Mouse (Mus musculus): ENCODE data around the gene Pet100. TPM values are rescaled to one million over a fixed set of nuclear protein-coding genes. Genes with fewer than 3 reads are reported as not detected.
A peak's percentile ranks its signal among the peaks of the same experiment; 100 is the strongest.

Gene Pet100
- polyA plus RNA-seq, 1 experiment from 2014 or later, result 83.6 TPM

DNA sequence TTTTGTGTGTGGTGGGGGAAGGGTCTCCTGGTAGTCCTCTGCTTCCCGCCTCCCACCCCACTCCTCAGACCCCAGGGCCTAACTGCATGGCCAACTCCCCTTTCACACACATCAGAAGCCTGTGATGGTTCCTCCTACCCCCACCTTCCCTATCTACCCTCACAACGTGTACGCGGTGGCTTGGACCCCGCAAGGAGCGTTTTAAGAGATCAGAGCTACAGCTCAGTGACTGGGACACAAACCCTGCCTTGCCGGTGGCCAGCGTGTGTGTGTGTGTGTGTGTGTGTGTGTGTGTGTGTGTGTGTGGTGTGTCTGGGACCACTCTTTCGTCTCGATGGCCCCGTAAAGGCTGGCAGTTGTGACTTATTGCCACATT lies 33.1 kb upstream of the Pet100 start:
- H3K9ac ChIP-seq (replicated peaks; ENCODE audit: low read depth, low read length), result peak overlapping the region; percentile 90
- no peaks in the 10 kb centered on the region for H3K36me3 ChIP-seq (ENCODE audit: control insufficient read depth, insufficient read depth)
- peak overlapping the region; percentile 79 for H3K27ac ChIP-seq (ENCODE audit: low read length)
- ATAC-seq, result peak; percentile 70
- H3K4me1 ChIP-seq (replicated peaks; ENCODE audit: control insufficient read depth, insufficient read depth, low read length), result peaks cover 7% of the 10 kb centered on the region
- no peaks in the 10 kb centered on the region for H3K27me3 ChIP-seq (replicated peaks; ENCODE audit: control insufficient read depth, insufficient read depth, low read length)
- H3K9me3 ChIP-seq (ENCODE audit: control insufficient read depth, low read length), result no peaks in the 10 kb centered on the region
- under 1% methylated on average over 11 of the region's 11 CpGs for WGBS
- peak overlapping the region; percentile 94 for H3K4me3 ChIP-seq (replicated peaks; ENCODE audit: low read length)
- H3K4me2 ChIP-seq (ENCODE audit: low read length), result peak overlapping the region; percentile 78

DNA sequence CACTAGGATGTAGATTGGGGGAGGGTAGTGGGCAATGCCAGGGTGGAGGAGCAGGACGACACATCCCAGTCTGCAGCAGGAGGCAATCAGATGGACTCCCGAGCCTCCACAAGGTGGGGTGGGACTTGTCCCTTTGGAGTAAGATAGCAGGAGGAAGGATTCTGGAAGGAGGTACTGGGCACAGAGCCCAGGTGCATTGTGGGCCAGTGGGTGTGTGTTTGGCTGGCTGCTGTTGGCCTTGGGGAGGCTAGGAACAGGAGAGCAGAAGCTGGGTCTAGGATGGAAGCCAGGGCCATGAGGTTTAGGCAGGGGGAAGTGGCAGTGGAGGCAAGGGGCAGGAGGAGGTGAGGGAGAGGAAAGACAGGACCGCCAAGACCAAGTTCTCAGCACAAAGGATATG lies 27.9 kb upstream of the Pet100 start:
- Histone ChIP-seq H3K4me2 (ENCODE audit: low read length) (no peak overlapping the region), H3K27me3 (replicated peaks; ENCODE audit: control insufficient read depth, insufficient read depth, low read length) (no peaks in the 10 kb centered on the region), H3K36me3 (ENCODE audit: control insufficient read depth, insufficient read depth) (no peaks in the 10 kb centered on the region), H3K4me3 (replicated peaks; ENCODE audit: low read length) (no peak overlapping the region), H3K9ac (replicated peaks; ENCODE audit: low read depth, low read length) (no peak overlapping the region), H3K4me1 (replicated peaks; ENCODE audit: control insufficient read depth, insufficient read depth, low read length) (peaks cover 7% of the 10 kb centered on the region), H3K9me3 (ENCODE audit: control insufficient read depth, low read length) (no peaks in the 10 kb centered on the region), H3K27ac (ENCODE audit: low read length) (no peak overlapping the region)
- no peak for ATAC-seq
- 52% methylated on average over 3 of the region's 3 CpGs for WGBS

DNA sequence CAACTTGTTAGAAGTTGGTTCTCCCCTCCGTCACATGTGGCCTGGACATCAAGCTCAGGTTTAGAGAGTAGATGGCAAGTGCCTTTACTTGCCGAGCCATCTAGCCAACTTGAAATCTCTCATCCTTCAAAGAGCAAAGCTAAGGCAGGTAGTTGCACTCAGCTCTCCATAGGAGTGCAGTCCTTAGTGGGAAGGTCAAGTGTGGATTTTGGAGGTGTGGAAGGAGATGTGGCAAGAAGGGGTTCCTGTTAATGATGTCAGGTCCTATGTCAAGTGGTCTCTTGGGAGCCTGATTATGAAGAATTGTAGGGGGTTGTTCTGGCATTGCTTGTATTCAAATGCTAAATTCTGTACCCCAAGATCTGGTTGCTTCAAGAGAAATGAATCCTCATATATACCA lies 26.9 kb upstream of the Pet100 start:
- ATAC-seq, result no peak
- no peaks in the 10 kb centered on the region for H3K9me3 ChIP-seq (ENCODE audit: control insufficient read depth, low read length)
- H3K9ac ChIP-seq (replicated peaks; ENCODE audit: low read depth, low read length), result no peak overlapping the region
- H3K4me1 ChIP-seq (replicated peaks; ENCODE audit: control insufficient read depth, insufficient read depth, low read length), result peaks cover 7% of the 10 kb centered on the region; the same call in 1 of the 2 replicates
- WGBS, result 87% methylated on average over 2 of the region's 2 CpGs
- H3K4me3 ChIP-seq (replicated peaks; ENCODE audit: low read length), result no peak overlapping the region
- H3K4me2 ChIP-seq (ENCODE audit: low read length), result no peak overlapping the region
- no peak overlapping the region for H3K27ac ChIP-seq (ENCODE audit: low read length)
- no peaks in the 10 kb centered on the region for H3K27me3 ChIP-seq (replicated peaks; ENCODE audit: control insufficient read depth, insufficient read depth, low read length)
- peaks cover 2% of the 10 kb centered on the region for H3K36me3 ChIP-seq (ENCODE audit: control insufficient read depth, insufficient read depth)

DNA sequence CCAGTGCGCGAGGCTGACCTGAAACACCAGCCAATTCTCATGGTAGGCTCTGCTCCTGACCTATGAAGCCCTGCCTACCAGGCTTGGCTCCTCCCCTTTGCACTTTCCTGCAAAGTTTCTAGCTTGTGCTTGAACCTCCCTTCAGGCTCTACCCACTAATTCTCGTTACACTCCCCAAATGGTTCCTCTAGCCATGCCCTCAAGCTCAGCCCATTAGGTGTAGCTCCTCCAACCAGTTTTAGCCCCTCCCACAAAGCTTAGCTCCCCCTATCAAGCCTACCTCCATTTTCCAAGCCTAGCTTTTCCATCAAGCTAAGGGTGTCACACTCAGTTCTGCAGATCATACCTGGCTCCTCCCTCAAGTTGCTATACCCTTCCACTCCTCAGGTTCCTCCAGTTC lies 23.3 kb upstream of the Pet100 start:
- Histone ChIP-seq H3K27ac (ENCODE audit: low read length) (no peak overlapping the region), H3K4me3 (replicated peaks; ENCODE audit: low read length) (no peak overlapping the region), H3K4me1 (replicated peaks; ENCODE audit: control insufficient read depth, insufficient read depth, low read length) (peaks cover 4% of the 10 kb centered on the region; the same call in 1 of the 2 replicates), H3K9me3 (ENCODE audit: control insufficient read depth, low read length) (no peaks in the 10 kb centered on the region), H3K27me3 (replicated peaks; ENCODE audit: control insufficient read depth, insufficient read depth, low read length) (no peaks in the 10 kb centered on the region), H3K9ac (replicated peaks; ENCODE audit: low read depth, low read length) (no peak overlapping the region), H3K4me2 (ENCODE audit: low read length) (no peak overlapping the region), H3K36me3 (ENCODE audit: control insufficient read depth, insufficient read depth) (peaks cover 19% of the 10 kb centered on the region)
- WGBS, result 76% methylated on average over 3 of the region's 3 CpGs
- ATAC-seq, result 0 out of 2 replicates have a peak, but pooled peaks have one; percentile 2

DNA sequence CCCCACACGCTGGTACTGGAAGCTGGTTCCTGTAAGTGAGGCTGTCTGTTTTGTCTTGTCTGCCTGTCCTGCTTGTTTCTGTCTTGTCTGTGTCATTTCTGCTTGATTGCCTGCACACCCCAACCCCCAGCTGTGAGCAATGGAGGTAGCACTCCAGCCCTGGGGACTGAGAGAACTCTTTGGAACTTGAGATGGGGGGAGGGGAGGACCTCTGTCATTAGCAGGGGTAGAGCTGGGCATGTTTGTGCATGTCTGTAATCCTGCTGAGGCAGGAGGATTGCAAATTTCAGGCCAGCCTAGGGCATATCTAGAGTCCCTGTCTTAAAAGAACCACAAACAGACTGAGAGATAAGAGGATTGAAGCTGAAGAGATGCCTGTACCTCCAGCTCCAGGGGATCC lies 22.1 kb upstream of the Pet100 start:
- H3K4me1 ChIP-seq (replicated peaks; ENCODE audit: control insufficient read depth, insufficient read depth, low read length), result no peaks in the 10 kb centered on the region
- H3K9ac ChIP-seq (replicated peaks; ENCODE audit: low read depth, low read length), result no peak overlapping the region
- no peaks in the 10 kb centered on the region for H3K27me3 ChIP-seq (replicated peaks; ENCODE audit: control insufficient read depth, insufficient read depth, low read length)
- H3K9me3 ChIP-seq (ENCODE audit: control insufficient read depth, low read length), result no peaks in the 10 kb centered on the region
- H3K27ac ChIP-seq (ENCODE audit: low read length), result no peak overlapping the region
- H3K4me3 ChIP-seq (replicated peaks; ENCODE audit: low read length), result no peak overlapping the region
- 89% methylated on average over 1 of the region's 1 CpGs for WGBS
- ATAC-seq, result no peak
- H3K36me3 ChIP-seq (ENCODE audit: control insufficient read depth, insufficient read depth), result peaks cover 30% of the 10 kb centered on the region
- H3K4me2 ChIP-seq (ENCODE audit: low read length), result no peak overlapping the region

DNA sequence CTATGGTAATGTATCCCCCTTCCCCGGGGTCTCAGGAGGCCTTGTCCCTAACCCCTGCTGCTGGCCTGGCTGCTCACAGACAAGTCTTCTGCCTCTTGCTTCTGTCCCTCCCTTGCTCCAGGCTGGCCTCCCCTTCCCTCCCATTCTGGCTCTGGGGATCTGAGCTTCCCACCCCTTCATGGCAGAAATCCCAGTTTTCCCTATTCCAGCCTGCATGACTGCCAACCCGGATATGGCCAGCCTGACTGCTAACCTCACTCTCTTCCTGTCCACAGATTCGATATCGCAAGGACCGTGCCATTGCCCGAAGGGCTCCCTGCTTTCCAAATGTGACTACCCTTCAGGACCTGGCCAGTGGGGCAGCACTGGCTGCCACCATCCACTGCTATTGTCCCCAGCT lies 20.9 kb upstream of the Pet100 start:
- H3K9ac ChIP-seq (replicated peaks; ENCODE audit: low read depth, low read length), result no peak overlapping the region
- H3K4me1 ChIP-seq (replicated peaks; ENCODE audit: control insufficient read depth, insufficient read depth, low read length), result no peaks in the 10 kb centered on the region
- H3K27me3 ChIP-seq (replicated peaks; ENCODE audit: control insufficient read depth, insufficient read depth, low read length), result no peaks in the 10 kb centered on the region
- H3K36me3 ChIP-seq (ENCODE audit: control insufficient read depth, insufficient read depth), result peaks cover 37% of the 10 kb centered on the region
- no peak overlapping the region for H3K27ac ChIP-seq (ENCODE audit: low read length)
- no peak overlapping the region for H3K4me2 ChIP-seq (ENCODE audit: low read length)
- no peaks in the 10 kb centered on the region for H3K9me3 ChIP-seq (ENCODE audit: control insufficient read depth, low read length)
- no peak overlapping the region for H3K4me3 ChIP-seq (replicated peaks; ENCODE audit: low read length)
- WGBS, result 87% methylated on average over 6 of the region's 6 CpGs
- no peak for ATAC-seq

DNA sequence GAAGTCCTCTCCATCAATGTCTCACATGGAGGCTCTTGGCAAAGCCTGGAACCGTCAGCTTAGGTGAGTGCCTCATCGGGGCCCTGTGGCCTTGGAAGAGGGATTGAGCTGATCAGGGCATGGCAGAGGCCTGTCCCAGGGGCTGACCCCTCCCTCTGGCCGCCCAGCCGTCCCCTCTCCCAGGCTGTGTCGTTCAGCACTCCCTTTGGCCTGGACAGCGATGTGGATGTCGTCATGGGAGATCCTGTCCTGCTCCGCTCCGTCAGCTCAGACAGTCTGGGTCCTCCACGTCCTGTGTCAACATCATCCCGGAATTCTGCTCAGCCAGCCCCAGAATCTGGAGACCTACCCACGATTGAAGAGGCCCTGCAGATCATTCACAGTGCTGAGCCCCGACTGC lies 17.9 kb upstream of the Pet100 start:
- 88% methylated on average over 12 of the region's 13 CpGs for WGBS
- Histone ChIP-seq H3K4me2 (ENCODE audit: low read length) (no peak overlapping the region), H3K4me1 (replicated peaks; ENCODE audit: control insufficient read depth, insufficient read depth, low read length) (no peaks in the 10 kb centered on the region), H3K36me3 (ENCODE audit: control insufficient read depth, insufficient read depth) (peaks cover 45% of the 10 kb centered on the region), H3K9ac (replicated peaks; ENCODE audit: low read depth, low read length) (no peak overlapping the region), H3K4me3 (replicated peaks; ENCODE audit: low read length) (no peak overlapping the region), H3K27me3 (replicated peaks; ENCODE audit: control insufficient read depth, insufficient read depth, low read length) (no peaks in the 10 kb centered on the region), H3K9me3 (ENCODE audit: control insufficient read depth, low read length) (no peaks in the 10 kb centered on the region), H3K27ac (ENCODE audit: low read length) (no peak overlapping the region)
- ATAC-seq, result no peak

DNA sequence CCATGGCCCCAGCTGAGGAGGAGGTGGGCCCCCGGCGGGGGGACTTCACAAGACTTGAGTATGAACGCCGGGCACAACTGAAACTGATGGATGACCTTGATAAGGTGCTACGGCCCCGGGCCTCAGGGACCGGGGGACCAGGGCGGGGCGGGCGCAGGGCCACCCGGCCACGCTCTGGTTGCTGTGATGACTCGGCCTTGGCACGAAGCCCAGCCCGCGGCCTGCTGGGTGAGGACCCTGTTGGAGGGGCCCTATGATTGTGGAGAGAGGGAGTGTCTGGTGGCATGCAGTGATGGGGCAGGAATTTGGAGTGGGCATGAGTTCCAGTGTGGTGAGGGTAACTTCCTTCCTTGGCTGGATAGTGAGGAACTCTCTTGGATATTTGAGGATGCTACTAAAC lies 14.8 kb upstream of the Pet100 start:
- Histone ChIP-seq H3K27ac (ENCODE audit: low read length) (no peak overlapping the region), H3K9ac (replicated peaks; ENCODE audit: low read depth, low read length) (no peak overlapping the region), H3K9me3 (ENCODE audit: control insufficient read depth, low read length) (no peaks in the 10 kb centered on the region), H3K36me3 (ENCODE audit: control insufficient read depth, insufficient read depth) (peaks cover 55% of the 10 kb centered on the region), H3K4me1 (replicated peaks; ENCODE audit: control insufficient read depth, insufficient read depth, low read length) (no peaks in the 10 kb centered on the region), H3K4me2 (ENCODE audit: low read length) (no peak overlapping the region), H3K27me3 (replicated peaks; ENCODE audit: control insufficient read depth, insufficient read depth, low read length) (no peaks in the 10 kb centered on the region), H3K4me3 (replicated peaks; ENCODE audit: low read length) (no peak overlapping the region)
- 86% methylated on average over 16 of the region's 16 CpGs for WGBS
- ATAC-seq, result no peak

DNA sequence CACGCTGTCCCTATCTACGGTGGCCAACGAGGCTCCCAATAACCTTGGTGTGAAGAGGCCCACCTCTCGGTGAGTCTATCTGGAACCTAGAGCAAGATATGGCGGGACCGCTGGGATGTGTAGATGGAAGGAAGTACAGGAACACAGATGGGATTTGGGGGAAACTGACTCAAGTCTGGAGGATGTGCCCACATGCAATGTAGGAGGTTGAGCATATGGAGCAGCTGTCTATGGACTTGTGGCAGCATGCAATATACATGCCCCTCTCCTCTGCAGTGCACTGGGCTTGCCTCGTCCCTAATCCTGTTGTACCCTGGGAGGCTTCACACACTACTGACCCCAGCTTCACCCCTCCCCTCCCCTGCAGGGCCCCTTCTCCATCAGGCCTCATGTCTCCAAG lies 13.5 kb upstream of the Pet100 start:
- Histone ChIP-seq H3K4me3 (replicated peaks; ENCODE audit: low read length) (no peak overlapping the region), H3K4me1 (replicated peaks; ENCODE audit: control insufficient read depth, insufficient read depth, low read length) (no peaks in the 10 kb centered on the region), H3K9me3 (ENCODE audit: control insufficient read depth, low read length) (no peaks in the 10 kb centered on the region), H3K9ac (replicated peaks; ENCODE audit: low read depth, low read length) (no peak overlapping the region), H3K36me3 (ENCODE audit: control insufficient read depth, insufficient read depth) (peaks cover 51% of the 10 kb centered on the region), H3K27me3 (replicated peaks; ENCODE audit: control insufficient read depth, insufficient read depth, low read length) (no peaks in the 10 kb centered on the region), H3K27ac (ENCODE audit: low read length) (no peak overlapping the region), H3K4me2 (ENCODE audit: low read length) (no peak overlapping the region)
- WGBS, result 90% methylated on average over 7 of the region's 7 CpGs
- no peak for ATAC-seq

DNA sequence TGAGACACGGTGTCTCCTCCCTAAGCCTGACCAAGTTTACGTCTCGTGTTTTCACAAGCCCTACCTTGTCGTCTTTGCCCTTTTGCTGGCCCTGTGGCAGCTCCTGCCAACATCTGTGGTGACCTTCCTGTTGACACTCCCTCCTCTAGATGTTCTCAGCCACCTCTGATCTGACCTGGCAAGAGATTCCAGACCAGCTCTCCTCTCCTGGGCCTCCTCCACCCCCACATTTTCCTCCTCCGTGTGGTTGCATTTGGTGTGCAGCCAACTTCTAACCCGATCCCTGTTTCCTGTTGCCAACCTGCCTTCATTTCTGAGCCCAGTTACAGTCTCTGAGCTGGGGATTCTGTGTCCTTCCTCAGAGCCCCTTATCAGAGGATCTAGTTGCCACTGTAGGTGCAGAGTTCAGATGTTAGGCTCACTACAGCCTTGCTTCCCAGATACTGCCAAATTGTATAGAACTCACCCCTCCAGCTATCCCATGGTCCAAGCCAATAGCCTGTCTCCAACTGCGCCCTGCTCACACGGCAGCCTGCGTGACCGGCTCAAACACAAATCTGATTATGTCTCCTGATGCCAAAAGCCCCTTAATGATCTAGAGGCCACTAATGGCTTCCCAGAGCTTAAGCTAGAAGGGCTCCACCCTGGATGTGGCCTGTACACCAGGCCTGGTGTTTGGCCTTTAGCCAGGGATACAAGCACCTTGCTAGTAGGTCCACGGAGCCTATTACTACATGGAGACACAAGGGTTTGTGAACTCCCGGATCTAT lies 12.1 kb upstream of the Pet100 start:
- WGBS, result 84% methylated on average over 12 of the region's 12 CpGs
- no peak for ATAC-seq

More for the DNA sequence above, 12.1 kb upstream of the Pet100 start:
- Histone ChIP-seq H3K36me3 (ENCODE audit: control insufficient read depth, insufficient read depth) (peaks cover 47% of the 10 kb centered on the region), H3K27me3 (replicated peaks; ENCODE audit: control insufficient read depth, insufficient read depth, low read length) (no peaks in the 10 kb centered on the region), H3K9me3 (ENCODE audit: control insufficient read depth, low read length) (no peaks in the 10 kb centered on the region), H3K4me3 (replicated peaks; ENCODE audit: low read length) (no peak overlapping the region), H3K27ac (ENCODE audit: low read length) (no peak overlapping the region), H3K4me1 (replicated peaks; ENCODE audit: control insufficient read depth, insufficient read depth, low read length) (no peaks in the 10 kb centered on the region), H3K4me2 (ENCODE audit: low read length) (no peak overlapping the region), H3K9ac (replicated peaks; ENCODE audit: low read depth, low read length) (no peak overlapping the region)

All from forebrain, embryonic 16.5 days (tissue).